Mouse (Mus musculus) thymus, postnatal 14 days (tissue): ENCODE measurements around the gene Tnp2.
"Not testable (repeated sequence)": the region's sequence is repeated elsewhere in the genome, so short reads cannot be mapped to it uniquely, and the experiment has no call there.

Experiments
- DNase-seq: peaks from one replicate; pipeline ENCODE4 v3.0.0; 2021

Gene Tnp2

DNA sequence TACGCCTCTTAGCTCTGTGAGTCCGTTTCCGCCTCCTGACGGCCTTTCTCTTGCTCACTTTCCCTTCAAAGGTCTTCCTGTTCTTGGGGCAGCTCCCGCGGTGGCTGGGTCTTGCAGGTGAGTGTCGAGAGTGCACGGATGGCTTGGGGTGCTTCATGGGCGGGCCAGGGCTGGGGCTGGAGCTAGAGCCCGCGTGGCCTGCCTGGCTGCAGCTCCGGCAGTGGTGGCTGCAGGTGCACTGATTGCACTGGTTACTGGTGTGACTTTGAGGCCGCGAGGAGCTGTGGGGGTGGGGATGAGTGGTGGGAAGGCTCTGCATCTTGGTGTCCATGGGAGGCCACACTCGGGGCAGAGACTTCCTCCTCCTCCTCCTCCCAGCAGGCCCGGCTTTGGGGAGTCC, at the start of gene Tnp2:
Tnp2 (minus strand) TSS at position 390 of the 400 bp plus-strand sequence.
- DNase-seq, result peak; percentile 72

DNA sequence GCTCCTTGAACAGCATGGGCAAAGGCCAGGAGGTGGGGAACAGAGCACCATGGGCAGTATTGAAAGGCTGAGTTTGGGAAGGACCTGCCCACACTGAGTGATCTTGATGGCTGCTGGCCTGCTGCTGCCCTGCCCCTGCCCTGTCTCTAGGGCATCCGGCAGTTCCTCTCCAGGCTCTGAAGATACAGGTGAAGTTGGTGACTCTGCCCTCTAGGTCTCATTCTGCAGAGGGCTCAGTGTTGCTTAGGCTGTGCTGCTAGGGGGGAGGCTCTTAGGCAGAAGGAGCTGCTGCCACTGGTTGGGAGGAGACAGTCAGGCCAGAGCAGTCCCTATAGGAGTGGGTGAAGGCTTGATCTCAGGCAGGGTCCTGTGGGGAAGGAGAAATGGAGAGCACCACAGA, 49.4 kb upstream of the Tnp2 start:
- peak; percentile 77 for DNase-seq

DNA sequence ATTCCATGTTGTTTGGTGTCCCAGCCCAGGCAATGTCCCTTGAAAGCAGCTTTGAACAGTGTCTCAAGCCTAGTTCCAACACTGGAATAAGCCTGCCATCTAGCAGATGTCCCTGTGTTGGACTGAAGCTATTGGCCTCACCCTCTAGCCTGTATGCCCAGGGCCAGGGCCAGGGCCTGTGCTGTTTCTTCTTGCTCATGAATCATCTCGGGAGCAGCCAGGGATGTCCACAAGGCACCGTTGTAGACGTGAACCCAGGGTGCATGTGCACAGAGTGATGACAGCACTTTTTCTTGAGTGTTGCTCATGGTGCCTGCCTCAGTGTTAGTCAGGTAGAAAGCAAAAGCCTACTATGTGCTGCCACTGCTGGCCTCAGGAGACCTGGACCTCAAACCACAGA, 48.8 kb upstream of the Tnp2 start:
- no peak for DNase-seq

GRCm38 (mm10) chr16:10836388-10836787, 47.9 kb upstream of the Tnp2 start:
- peak; percentile 81 for DNase-seq

GRCm38 (mm10) chr16:10834911-10835587, 46.6 kb upstream of the Tnp2 start, which contains the start of gene Rmi2:
Gene Rmi2 (plus strand): TSS chr16:10835059.
- peak; percentile 92 for DNase-seq

DNA sequence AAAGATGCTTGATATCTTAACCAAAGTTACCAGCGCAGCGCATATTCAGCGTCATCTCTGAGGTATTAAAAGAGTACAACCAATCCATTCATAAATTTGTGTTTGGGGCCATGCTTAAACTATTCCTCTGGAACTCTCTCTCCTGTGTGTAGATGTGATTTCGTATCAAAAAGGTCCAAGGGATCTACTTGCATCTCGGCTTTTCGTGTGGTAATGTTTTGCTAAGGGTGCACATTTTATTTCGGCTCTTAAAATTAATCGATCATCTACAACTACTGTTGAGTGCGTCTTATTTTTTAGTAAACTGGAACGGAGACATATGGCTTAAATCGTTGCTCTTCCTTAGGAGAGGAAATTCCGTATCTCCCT, 46.1 kb upstream of the Tnp2 start:
- DNase-seq, result no peak

DNA sequence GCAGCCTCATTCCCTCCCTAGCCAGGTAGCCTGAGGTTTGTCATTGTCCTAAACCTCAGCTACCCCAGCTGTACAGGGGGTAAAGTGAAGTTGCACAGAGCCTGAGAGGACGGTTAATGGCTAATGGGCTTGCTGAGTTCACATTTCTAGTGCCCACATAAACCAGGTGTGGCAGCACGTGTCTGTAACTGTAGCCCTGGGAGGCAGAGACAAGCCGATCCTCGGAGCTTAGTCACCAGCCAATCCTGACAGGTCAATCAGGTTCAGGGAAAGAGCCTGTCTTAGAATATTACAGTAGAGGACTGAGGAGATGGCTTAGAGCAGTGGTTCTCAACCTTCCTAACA, 40.0 kb upstream of the Tnp2 start:
- peak; percentile 47 for DNase-seq

DNA sequence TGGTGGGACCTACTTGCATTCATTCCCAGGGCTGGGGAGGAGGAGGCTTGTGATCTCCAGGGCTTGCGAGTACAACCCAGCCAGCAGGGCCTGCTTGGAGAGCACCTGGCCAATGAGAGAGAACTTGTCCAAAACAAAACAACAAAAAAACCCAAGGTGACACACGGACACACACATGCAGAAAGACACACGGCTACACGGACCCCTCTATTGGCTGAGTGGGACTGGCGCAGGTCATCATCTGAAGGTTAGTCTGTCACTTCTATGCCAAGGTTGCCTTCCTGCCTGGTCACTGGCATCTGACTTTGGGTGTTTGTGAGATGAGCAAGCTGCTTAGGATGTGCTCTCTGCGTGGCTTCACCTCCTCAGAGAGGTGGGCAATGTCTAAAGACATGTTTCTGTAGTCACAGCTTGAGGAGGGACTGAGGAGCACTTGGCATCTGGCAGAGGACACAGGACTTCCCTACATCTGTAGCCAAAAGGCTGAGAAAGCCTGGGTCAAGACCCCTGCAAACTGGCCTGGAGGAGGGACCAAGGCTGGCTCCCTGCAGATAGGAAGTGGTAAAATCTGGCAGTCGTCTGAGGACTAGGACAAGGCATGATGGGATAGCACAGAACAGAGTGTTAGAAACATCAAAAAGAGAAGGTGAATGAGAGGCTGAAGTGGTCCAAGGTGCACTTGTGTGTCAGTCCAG, 39.5 kb upstream of the Tnp2 start:
- DNase-seq, result peak; percentile 57

- DNase-seq, result peak; percentile 50
These were observed 38.8 kb upstream of the Tnp2 start for GRCm38 (mm10) chr16:10827269-10827668.

GRCm38 (mm10) chr16:10825840-10826239, 37.4 kb upstream of the Tnp2 start:
- DNase-seq, result no peak

GRCm38 (mm10) chr16:10824536-10824935, 36.1 kb upstream of the Tnp2 start:
- no peak for DNase-seq

DNA sequence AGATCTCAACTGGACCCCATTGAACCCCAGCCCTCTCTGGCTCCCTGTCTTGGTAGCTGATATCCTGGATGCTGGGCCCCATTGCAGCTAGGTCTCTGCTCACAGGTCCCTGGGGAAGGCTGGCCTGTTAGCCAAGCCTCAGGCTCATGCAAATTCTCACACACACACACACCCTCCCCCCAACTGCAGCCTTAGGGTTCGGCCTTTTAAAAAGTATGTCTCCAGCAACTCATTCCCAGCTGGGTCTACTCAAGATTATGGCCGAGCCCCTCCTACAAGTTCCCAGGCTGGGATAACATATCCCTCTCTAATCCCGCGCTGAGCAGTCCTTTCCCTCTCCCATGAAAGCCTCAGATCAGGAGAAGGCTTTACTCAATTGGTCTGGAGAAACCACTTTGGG, 32.9 kb upstream of the Tnp2 start:
- no peak for DNase-seq

DNA sequence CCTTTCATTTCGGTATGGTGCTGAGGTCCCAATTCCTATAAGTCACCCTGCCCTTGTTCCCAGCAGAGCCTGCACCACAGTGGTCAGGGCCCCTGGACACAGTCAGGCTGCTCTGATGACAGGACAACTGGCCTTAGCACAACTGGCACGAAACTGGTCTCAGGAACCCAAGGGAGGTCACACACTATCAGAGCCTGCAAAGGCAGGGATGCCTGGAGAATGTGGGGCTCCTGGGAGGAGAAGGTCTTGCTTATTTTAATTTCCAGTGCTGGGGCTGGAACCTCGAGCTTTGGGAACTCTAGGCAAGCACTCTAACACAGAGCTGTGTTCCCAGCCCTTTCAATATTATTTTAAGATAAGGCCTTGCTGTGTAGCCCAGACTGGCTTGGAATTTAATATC, 31.5 kb upstream of the Tnp2 start:
- no peak for DNase-seq

- DNase-seq, result no peak
These were observed 30.2 kb upstream of the Tnp2 start for GRCm38 (mm10) chr16:10818579-10819135.

- DNase-seq, result peak; percentile 43
These were observed 26.4 kb upstream of the Tnp2 start for GRCm38 (mm10) chr16:10814864-10815263.

- DNase-seq, result peak; percentile 52
These were observed 25.3 kb upstream of the Tnp2 start for GRCm38 (mm10) chr16:10813726-10814125.

DNA sequence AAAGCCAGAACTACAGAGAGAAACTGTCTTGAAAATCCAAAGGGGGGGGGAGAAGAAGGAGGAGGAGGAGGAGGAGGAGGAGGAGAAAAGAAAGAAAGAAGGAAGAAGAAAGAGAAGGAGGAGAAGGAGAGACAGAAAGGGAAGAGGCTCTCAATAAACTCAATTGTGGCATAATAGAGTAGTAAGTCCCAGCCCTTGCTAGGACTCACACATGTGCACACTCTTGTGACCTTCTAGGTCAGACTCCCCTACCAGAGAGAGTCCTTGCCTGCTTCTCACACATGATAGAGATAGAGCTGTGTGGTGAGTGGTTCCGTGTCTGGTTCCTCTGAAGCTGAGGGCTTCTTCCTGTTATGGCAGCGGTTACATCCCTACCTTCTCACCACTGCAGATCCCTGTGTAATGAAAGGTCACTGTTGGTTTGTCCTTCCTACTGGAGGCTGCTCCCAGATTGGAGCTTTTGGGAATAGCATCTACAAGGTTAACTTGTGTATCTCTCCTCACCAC, 24.5 kb upstream of the Tnp2 start, which contains the start of gene Gm11172:
Gm11172 (plus strand) TSS at position 51 of the 507 bp plus-strand sequence.
- DNase-seq, result peak; percentile 39

- no peak for DNase-seq
These were observed 21.9 kb upstream of the Tnp2 start for GRCm38 (mm10) chr16:10810376-10810775.

DNA sequence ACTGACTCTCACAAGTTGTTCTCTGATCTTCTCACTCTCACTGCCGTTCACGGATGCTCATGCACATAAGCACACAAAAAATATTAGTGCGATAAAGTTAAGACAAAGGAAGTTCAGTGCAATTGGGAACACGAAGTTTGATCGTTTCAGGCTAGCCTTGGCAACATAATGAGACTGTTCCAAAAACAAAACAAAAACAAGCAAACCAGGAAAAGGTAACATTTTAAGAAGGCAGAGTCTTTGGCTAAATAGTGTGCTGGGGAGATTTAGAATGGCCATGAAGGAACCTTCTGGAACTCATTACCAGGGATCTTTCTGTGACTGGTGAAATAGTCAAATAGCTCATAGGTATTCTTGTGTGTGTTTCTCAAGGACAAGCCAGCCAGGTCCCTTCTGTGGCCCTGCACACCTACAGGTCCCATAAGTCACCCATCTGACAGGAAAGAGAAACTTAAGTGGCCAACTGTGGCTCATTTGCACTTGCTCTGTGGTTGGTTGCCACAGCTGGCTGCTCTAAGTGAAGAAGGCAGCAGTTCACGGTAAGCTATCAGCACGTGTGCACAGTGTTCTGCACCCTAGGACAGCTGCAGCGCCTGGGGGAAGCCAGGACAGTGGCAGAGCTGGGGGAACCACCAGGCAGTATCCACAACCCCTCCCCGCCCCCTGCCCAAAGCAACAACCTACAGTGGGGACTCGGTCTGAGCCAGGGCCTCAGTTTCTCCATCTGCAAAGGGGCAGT, 17.5 kb upstream of the Tnp2 start, which contains the start of gene Prm1:
Prm1 (minus strand) TSS at position 51 of the 739 bp plus-strand sequence.
- peak; percentile 84 for DNase-seq

DNA sequence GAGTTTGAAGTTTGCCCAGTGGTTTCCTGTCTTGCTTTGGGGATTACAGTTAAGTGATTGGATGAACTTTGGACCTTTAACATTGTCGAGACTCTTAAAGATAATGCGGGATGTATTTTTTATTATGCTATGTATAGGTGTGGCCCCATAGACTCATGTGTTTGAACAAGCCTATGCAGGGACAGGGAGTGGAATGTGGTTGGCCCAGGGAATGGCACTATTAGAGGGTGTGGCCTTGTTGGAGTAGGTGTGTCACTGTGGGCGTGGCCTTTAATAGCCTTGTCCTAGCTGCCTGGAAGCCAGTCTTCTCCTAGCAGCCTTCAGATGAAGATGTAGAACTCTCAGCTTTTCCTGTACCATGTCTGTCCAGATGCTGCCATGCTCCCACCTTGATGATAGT, 14.0 kb upstream of the Tnp2 start:
- not testable (repeated sequence) for DNase-seq

DNA sequence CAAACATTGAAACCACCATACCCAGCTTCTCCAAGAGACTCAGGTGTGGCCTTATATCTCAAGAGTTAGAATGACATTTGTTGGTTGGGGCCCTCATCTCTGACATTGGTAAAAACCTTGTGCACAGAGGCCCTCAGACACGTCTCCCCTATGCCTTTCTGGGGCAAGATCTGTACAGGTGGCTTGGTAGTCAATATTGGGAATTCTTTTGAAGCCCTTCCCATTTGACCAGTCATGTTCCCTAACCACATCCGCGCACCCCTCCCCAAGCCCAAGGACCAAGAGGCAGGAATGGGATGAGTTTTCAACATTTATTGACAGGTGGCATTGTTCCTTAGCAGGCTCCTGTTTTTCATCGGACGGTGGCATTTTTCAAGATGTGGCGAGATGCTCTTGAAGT, 7.6 kb upstream of the Tnp2 start, which contains the start of gene Prm2:
Prm2 (minus strand) TSS at position 101 of the 400 bp plus-strand sequence.
- DNase-seq, result no peak

- DNase-seq, result no peak
These were observed 2.2 kb upstream of the Tnp2 start, which contains the start of gene Prm3 for GRCm38 (mm10) chr16:10790702-10791101. Gene Prm3 (minus strand): TSS chr16:10790914.

- DNase-seq, result no peak
These were observed 406 bp upstream of the Tnp2 start for GRCm38 (mm10) chr16:10788866-10789265.
